Mouse (Mus musculus) lung, adult 2 months (tissue): ENCODE measurements around the gene Eif2ak2. TPM values are rescaled to one million over a fixed set of nuclear protein-coding genes. Genes with fewer than 3 reads are reported as not detected.

Source experiments
- DNase-seq: peaks from one replicate; pipeline ENCODE4 v3.0.0; 2022
- H3K4me1 ChIP-seq: fragments of 200-500 bp; 2 replicates; pipeline ENCODE4 v1.6.1; 2011; ENCODE audit warnings: low read length; ENCODE audit not compliant: control insufficient read depth, insufficient read depth
- H3K4me3 ChIP-seq: fragments of 200-500 bp; replicated peaks from 2 replicates; pipeline ENCODE3; 2011; ENCODE audit warnings: low read depth, mild to moderate bottlenecking, control low read depth, low read length; ENCODE audit errors: extremely low read depth
- CTCF ChIP-seq: fragments of 200-500 bp; IDR thresholded peaks from 2 replicates; pipeline ENCODE4 v1.5.1; 2011; ENCODE audit warnings: mild to moderate bottlenecking, low read length, control low read depth; ENCODE audit not compliant: insufficient read depth
- POLR2A ChIP-seq: fragments of 200-500 bp; IDR thresholded peaks from 2 replicates; pipeline ENCODE4 v1.6.1; 2011; ENCODE audit warnings: low read depth, mild to moderate bottlenecking, control low read depth, low read length, borderline replicate concordance; ENCODE audit errors: extremely low read depth
- WGBS: fragments of 180-500 bp; shearing (Covaris S2); methylation state at CpG from one replicate; pipeline ENCODE4 v1.1.7; 2018; 5-methylcytosine and 5-hydroxymethylcytosine counted together
- polyA plus RNA-seq: library from polyadenylated mRNA; depleted of rRNA; stranded (reverse); fragments of >200 nt; gene quantifications from 2 replicates; pipeline ENCODE4 v1.2.3, GENCODE M21; 2012; rRNA removed

Eif2ak2 gene
- polyA plus RNA-seq, result 3.9 and 7.5 TPM in 2 replicates

DNA sequence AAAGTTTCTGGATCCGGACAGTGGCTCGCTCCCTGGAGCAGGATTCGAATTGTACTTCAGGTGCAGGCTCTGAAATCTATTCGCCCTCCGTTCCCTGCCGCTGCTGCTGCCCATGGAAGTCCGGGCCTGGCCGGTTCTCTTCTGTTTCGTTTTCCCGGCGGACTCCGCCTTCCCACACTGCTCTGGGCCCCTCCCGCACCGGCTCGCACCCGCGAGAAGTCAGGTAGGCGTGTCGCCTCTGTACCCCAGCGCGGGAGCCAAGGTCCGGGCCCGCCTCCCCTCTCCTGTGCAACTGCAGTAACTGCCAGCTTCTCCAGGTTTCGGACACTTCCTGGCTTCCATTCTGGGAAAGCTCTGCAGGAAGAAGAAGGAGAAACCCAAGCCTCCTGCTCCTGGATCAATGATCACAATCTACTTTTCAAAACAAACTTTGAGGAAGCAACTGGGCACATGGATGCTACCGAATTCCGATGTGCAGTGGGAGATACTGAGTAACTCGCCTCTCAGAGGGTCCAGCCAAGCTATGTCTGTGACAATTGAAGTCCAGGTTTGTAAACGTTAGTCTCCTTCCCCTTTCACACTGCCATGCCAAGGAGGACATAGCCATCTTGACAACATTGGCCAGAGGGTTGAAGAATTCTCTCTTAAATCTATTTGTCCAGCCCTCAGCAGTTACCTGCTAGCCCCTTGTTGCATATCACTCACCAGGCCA is at the start of gene Eif2ak2:
Gene Eif2ak2, minus strand, starts transcription at position 173 of the 712 bp plus-strand sequence.
- TF ChIP-seq CTCF (no peak), POLR2A (peak; percentile 76; the same call in 1 of the 2 replicates)
- Histone ChIP-seq H3K4me1 (no peaks in the 10 kb centered on the region), H3K4me3 (peak within 1 kb of the TSS; percentile 71)
- 1% methylated on average over 28 of the region's 28 CpGs for WGBS
- peak; percentile 83 for DNase-seq

DNA sequence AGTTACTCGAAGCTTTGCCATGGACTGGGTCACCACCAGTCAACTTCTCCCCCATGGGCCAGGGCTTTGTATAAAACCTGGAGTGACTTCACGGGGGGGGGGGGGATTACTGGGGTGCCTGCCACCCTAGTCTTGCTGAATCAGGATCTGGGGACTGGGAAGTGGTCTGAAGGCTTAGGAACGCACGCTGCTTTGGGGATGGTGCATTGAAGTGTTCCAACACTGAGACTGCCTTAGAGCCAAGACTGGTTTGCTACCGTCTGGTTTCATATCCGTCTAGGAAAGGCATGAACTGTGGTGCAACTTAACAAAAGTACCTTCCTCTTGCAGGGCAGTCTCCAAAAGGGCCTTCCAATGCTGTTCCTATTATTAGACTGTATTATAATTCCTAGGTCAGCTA is 35.3 kb upstream of the Eif2ak2 start:
- no peak overlapping the region for H3K4me3 ChIP-seq
- DNase-seq, result no peak
- WGBS, result 34% methylated on average over 6 of the region's 6 CpGs
- TF ChIP-seq CTCF (no peak), POLR2A (no peak)
- H3K4me1 ChIP-seq, result peaks cover 10% of the 10 kb centered on the region

DNA sequence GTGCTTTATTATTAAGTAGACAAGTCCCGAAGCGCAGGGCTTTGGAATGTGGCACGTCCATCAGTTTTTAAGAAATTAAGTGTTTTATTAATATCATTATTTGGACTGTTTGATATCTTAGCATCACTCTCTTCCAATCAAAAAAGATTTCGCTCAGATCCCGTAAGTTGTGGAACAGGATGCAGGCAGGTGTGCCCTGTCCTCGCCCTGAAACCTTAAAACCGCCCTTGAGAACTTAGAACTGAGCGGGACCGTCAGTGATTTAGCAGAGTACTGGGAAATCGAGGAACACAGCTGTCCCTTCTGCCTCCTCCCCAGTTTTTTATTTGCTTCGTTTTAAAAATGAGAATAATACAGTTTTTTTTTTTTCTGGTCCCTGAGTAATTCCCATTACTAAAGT is 34.5 kb upstream of the Eif2ak2 start:
- TF ChIP-seq POLR2A, result no peak
- TF ChIP-seq CTCF, result no peak
- DNase-seq, result no peak
- Histone ChIP-seq H3K4me1 (peaks cover 10% of the 10 kb centered on the region), H3K4me3 (peak overlapping the region; percentile 76)
- WGBS, result under 1% methylated on average over 11 of the region's 11 CpGs

DNA sequence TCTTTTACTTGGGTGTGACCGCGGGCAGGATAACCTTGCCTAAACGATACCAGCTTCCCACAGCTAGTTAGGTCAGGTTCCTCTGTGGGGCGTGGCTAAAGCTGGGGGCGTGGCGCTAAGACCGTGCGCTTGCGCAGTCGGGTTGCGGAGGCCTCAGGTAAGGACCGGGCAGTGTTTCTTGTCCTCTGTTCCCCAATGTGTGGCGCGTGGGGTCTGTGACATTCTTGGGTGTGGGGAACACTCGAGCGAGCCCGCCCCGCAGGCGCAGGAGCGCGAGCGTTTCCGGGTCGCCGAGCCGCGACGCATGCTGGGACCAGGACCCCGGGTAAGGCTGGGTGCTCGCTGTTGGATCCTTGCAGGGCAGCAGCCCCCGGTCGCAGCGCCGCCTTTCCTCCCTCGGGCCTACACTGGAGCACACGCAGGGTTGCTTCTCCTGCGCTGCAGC is 34.0 kb upstream of the Eif2ak2 start, which contains the start of gene Cebpzos:
Gene Cebpzos, plus strand, starts transcription at position 132 of the 445 bp plus-strand sequence.
- peak; percentile 85 for DNase-seq
- peak within 1 kb of the TSS; percentile 76 for H3K4me3 ChIP-seq
- H3K4me1 ChIP-seq, result peaks cover 10% of the 10 kb centered on the region
- TF ChIP-seq POLR2A (peak; percentile 82; the same call in 1 of the 2 replicates), CTCF (no peak)
- WGBS, result under 1% methylated on average over 37 of the region's 37 CpGs

DNA sequence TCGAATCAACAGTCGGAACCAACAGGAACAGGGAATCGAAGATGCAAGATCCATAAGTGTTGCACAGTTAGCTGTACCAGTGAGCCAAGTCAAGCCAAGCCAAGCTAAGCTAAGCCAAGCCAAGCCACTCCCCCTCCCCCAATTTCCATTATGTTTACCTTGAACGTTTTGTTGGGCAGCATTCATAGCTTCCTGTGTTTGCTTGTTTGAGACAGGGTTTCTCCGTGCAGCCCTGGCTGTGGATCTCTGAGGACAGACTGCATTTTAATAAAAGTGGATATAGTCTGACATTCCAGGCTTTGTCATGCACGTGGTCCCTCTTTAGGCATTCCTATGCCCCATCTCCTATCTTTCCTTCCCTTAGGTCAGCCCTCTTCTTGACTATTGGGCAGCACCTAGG is 33.4 kb upstream of the Eif2ak2 start:
- 49% methylated on average over 6 of the region's 6 CpGs for WGBS
- no peak for DNase-seq
- H3K4me3 ChIP-seq, result peak overlapping the region; percentile 76
- TF ChIP-seq CTCF (no peak), POLR2A (no peak)
- peaks cover 10% of the 10 kb centered on the region for H3K4me1 ChIP-seq

DNA sequence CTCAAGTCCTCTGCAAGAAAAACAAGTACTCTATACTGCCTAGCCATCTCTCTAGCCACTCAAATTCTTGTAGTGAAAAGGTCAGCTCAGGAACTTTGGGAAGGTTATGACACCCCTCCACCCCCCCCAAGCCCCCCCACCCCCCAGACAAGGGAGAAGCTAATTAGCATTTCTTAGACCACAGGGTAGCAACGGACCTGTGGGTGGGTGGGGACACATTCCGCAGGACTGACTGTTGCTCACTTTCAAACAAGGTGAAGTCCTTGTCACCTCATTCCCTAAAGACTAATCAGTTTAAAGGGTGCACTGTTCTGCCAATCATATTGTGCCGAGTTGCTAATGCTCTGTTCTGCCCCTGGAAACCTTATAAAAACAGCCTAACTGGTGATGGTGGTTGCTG is 31.5 kb upstream of the Eif2ak2 start:
- WGBS, result 74% methylated on average over 3 of the region's 3 CpGs
- H3K4me1 ChIP-seq, result peaks cover 10% of the 10 kb centered on the region
- H3K4me3 ChIP-seq, result no peak overlapping the region
- no peak for DNase-seq
- TF ChIP-seq POLR2A (no peak), CTCF (no peak)

DNA sequence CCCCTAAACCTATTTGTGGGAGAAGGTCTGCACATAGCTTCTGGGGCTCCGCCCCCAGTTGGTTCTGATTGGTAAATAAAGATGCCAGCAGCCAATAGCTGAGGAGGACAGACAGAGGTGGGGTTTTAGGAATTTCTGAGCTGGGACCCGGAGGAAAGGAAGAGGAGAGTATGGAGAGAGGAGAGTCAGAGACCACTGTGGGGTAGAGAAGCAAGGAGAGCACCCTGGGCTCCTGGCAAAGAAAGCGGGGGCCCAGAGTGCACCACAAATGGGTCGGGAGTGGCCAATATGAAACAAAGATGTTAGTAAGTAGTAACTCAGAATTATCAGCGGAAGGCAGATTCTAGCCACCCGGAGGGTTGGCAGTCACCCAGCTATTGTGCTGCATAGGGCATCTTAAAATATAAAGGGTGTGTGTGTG is 30.5 kb upstream of the Eif2ak2 start:
- WGBS, result 20% methylated on average over 6 of the region's 6 CpGs
- no peak for DNase-seq
- peak overlapping the region; percentile 37 for H3K4me3 ChIP-seq

DNA sequence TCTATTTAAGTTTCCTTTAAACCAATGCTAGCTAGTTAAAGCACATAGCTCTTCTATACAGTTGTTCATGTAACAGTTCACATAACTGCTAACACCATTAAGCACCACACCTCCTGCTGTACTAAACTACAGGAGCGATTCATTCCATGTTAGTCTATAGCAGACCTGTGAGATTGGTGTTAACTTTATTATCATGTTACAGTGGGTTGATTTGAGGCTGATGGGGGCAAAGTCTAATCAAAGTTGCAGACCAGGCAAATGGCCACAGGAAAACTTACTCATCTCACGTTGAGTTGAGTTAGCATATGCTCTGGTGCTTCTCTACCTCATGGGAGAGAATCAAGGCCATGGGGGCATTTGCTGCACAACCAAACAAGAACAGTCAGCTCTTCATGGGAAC is 27.0 kb upstream of the Eif2ak2 start:
- Histone ChIP-seq H3K4me1 (no peaks in the 10 kb centered on the region; the same call in 1 of the 2 replicates), H3K4me3 (no peak overlapping the region)
- 76% methylated on average over 2 of the region's 2 CpGs for WGBS
- no peak for TF ChIP-seq CTCF
- no peak for TF ChIP-seq POLR2A
- no peak for DNase-seq

More for the DNA sequence above, 30.5 kb upstream of the Eif2ak2 start:
- no peak for TF ChIP-seq POLR2A
- no peak for TF ChIP-seq CTCF
- H3K4me1 ChIP-seq, result peaks cover 10% of the 10 kb centered on the region

DNA sequence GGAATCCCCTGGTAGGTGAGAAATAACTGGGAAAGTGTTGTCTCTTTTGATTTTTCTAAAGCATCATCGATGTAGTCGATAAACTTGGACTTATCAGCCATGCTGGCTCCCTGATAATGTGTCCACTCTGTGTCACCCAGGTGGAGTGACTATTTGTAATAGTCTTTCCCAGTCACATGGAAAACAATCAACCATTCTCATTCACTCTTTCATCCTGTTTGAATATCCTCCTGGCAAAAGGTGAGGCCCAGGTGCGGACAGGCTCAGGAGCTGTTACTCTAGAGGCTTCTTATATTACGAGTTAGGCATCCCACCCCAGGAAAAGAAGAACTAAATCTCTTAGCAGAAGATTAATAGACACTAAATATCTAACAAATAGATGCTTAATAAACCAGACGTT is 24.5 kb upstream of the Eif2ak2 start, which contains the start of gene Sult6b1:
Gene Sult6b1, minus strand, starts transcription at position 101 of the 400 bp plus-strand sequence.
- TF ChIP-seq CTCF (no peak), POLR2A (no peak)
- H3K4me1 ChIP-seq, result no peaks in the 10 kb centered on the region
- WGBS, result 80% methylated on average over 5 of the region's 5 CpGs
- DNase-seq, result no peak
- H3K4me3 ChIP-seq, result no peak within 1 kb of the TSS

DNA sequence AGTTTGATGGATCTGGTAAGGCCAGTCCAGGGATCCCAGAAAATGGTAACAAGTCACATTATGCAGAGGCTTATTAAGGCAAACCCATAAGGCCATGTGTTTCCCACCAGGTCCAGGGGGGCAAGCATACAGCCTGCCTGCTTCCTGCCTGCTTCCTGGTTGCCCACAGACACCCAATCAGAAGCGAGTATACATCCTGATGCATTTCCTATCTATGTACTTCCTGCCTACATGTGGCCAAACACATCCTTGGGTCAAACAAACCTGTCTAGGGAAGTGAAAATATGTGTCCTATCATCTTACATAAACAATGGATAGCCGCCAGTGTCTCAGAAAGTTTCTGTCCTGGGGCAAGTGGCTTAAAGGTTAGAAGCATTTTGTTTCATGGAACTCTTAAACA is 20.8 kb upstream of the Eif2ak2 start:
- no peak overlapping the region for H3K4me3 ChIP-seq
- WGBS, result 51% methylated on average over 2 of the region's 2 CpGs
- TF ChIP-seq POLR2A (no peak), CTCF (no peak)
- no peaks in the 10 kb centered on the region for H3K4me1 ChIP-seq
- no peak for DNase-seq
